Mouse (Mus musculus): Measurements from ENCODE around the gene Lrrc28. TPM values are rescaled to one million over a fixed set of nuclear protein-coding genes. Genes with fewer than 3 reads are reported as not detected.

Lrrc28 gene
- polyA plus RNA-seq, 2 experiments = 5.0 to 11.3 TPM

DNA sequence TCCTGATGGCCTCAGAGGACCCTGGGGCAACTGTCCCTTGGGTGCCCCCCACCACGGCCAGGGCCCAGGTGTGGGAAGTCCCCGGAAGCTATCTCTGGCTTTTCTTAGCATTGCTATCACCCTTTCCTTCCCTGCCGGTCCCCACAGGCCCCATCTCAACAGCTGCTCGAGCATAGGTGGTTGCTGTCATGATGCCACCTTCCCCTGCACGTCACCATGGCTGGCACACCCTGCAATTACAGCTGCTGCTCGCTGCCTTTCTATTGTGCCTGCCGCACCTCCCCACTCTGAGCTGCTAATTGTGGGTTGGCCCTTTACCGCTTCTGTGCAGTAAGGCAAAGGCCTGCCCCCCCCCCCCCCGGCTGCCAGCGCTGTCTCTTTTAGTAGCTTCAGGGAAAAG is 167.1 kb downstream of the Lrrc28 start:
- Histone ChIP-seq H3K9me3 (ENCODE audit: control insufficient read depth, low read length) (no peaks in the 10 kb centered on the region), H3K27ac (no peak overlapping the region), H3K36me3 (replicated peaks; ENCODE audit: control insufficient read depth, insufficient read depth, low read depth) (no peaks in the 10 kb centered on the region), H3K4me1 (replicated peaks; ENCODE audit: control insufficient read depth in 2 of 2, insufficient read depth in 2 of 2, low read length in 1 of 2) (peaks cover 0 to 3% of the 10 kb centered on the region in 2 experiments; a peak in 1 of 4 replicates), H3K4me2 (ENCODE audit: low read depth) (no peak overlapping the region), H3K4me3 (ENCODE audit: insufficient read depth in 1 of 2, low read depth in 2 of 2, low read length in 2 of 2) (no peak overlapping the region), H3K9ac (replicated peaks) (no peak overlapping the region), H3K27me3 (ENCODE audit: control insufficient read depth, insufficient read depth, low read length) (no peaks in the 10 kb centered on the region)
- ATAC-seq (ENCODE audit: insufficient read depth) (no peak), DNase-seq (ENCODE audit: low read depth in 3 of 3, low spot score in 3 of 3) (no peak)
- TF ChIP-seq EP300 (IDR thresholded peaks at IDR 0.05; ENCODE audit: low read depth) (no peak), CTCF (IDR thresholded peaks at IDR 0.05; ENCODE audit: low read depth) (no peak)
- 65% methylated on average over 8 of the region's 10 CpGs for WGBS (ENCODE audit: insufficient replicate concordance)

DNA sequence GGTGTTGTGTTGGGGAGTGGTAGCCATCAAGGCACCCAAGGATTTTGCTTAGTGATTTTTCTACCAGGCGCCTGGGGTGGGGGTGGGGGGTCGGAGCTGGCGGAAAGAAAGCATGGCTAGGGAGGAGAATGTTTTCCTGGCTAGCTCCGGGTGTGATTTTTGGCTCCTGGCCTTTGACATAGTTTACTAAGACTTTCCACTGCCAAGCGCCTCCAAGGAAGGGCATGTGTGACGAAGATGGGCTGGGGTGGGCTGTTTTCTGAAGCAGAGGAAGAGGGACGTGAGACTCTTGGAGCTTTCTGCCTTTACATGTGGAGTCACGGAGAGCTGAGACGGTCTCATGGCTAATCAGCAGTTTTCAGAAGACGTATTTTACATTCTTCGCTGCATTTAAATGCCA is 173.8 kb downstream of the Lrrc28 start:
- Histone ChIP-seq H3K27ac (no peak overlapping the region), H3K9ac (replicated peaks) (no peak overlapping the region), H3K27me3 (ENCODE audit: control insufficient read depth, insufficient read depth, low read length) (no peaks in the 10 kb centered on the region), H3K4me1 (replicated peaks; ENCODE audit: control insufficient read depth in 2 of 2, insufficient read depth in 2 of 2, low read length in 1 of 2) (no peaks in the 10 kb centered on the region), H3K9me3 (ENCODE audit: control insufficient read depth, low read length) (no peaks in the 10 kb centered on the region), H3K4me2 (ENCODE audit: low read depth) (no peak overlapping the region), H3K4me3 (ENCODE audit: insufficient read depth in 1 of 2, low read depth in 2 of 2, low read length in 2 of 2) (no peak overlapping the region), H3K36me3 (replicated peaks; ENCODE audit: control insufficient read depth, insufficient read depth, low read depth) (no peaks in the 10 kb centered on the region)
- DNase-seq (ENCODE audit: low read depth in 3 of 3, low spot score in 3 of 3) (no peak), ATAC-seq (ENCODE audit: insufficient read depth) (no peak)
- 57% methylated on average over 11 of the region's 11 CpGs for WGBS (ENCODE audit: insufficient replicate concordance)
- TF ChIP-seq CTCF (IDR thresholded peaks at IDR 0.05; ENCODE audit: low read depth) (no peak), EP300 (IDR thresholded peaks at IDR 0.05; ENCODE audit: low read depth) (no peak)

DNA sequence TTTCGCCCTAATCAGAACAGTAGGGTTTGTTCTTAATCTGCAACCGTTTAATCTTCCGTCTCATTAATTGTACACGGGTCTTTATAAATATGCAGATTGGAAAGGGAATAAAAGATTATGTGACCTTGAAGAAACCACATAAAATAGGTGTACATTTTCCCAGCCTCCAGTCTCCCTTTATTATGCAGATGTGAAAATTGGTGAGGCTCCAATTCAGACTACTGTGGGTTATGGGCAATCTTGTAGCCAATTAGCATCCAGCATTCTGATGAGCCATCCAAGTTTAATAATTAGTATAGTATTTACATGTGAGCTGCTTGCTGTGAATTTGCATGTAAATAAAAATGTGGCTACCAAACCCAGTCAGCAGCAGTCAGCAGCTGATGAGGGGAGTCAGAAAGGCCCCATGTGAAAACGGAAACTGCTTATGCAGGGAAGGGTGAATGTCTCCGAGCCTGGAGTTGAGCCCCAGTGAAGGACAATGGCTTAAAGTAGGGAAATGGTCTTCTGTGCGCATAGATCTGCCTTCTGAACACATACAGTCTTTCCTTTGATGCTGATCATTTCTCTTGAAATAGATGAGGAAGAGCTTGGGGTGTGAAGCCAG is 176.2 kb downstream of the Lrrc28 start:
- TF ChIP-seq CTCF (IDR thresholded peaks at IDR 0.05; ENCODE audit: low read depth) (no peak), EP300 (IDR thresholded peaks at IDR 0.05; ENCODE audit: low read depth) (no peak)
- DNase-seq (ENCODE audit: low read depth in 3 of 3, low spot score in 3 of 3) = no peak
- no peaks in the 10 kb centered on the region for H3K9me3 ChIP-seq (ENCODE audit: control insufficient read depth, low read length)
- no peak overlapping the region for H3K9ac ChIP-seq (replicated peaks)
- no peaks in the 10 kb centered on the region for H3K27me3 ChIP-seq (ENCODE audit: control insufficient read depth, insufficient read depth, low read length)
- H3K4me2 ChIP-seq (ENCODE audit: low read depth) = no peak overlapping the region
- H3K4me3 ChIP-seq (ENCODE audit: insufficient read depth in 1 of 2, low read depth in 2 of 2, low read length in 2 of 2) = no peak overlapping the region
- H3K27ac ChIP-seq = no peak overlapping the region
- H3K4me1 ChIP-seq (replicated peaks; ENCODE audit: control insufficient read depth in 2 of 2, insufficient read depth in 2 of 2, low read length in 1 of 2) = 0 out of 4 replicates have a peak, but pooled peaks cover 0 to 2% of the 10 kb centered on the region in 2 experiments
- 63% methylated on average over 7 of the region's 7 CpGs for WGBS (ENCODE audit: insufficient replicate concordance)
- ATAC-seq (ENCODE audit: insufficient read depth) = no peak
- H3K36me3 ChIP-seq (replicated peaks; ENCODE audit: control insufficient read depth, insufficient read depth, low read depth) = no peaks in the 10 kb centered on the region

DNA sequence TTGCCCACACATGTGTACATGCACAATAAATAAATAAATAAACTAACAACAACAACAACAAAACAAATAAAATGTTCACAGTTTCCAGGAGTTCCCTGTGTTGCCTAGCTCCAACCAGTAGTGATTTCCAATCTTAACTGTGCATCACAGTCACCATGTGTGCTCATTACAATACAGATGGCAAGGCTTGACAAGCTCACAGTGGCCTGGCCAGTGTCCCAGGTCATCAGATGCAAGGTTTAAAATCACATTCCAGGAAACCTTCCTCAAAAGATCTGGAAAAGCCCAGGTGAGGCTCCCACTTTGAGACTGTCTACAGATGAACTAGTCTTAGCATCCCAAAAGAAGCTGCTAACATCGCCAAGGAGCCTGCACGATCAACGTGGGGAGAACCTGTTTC is 176.9 kb downstream of the Lrrc28 start:
- 75% methylated on average over 3 of the region's 3 CpGs for WGBS (ENCODE audit: insufficient replicate concordance)

DNA sequence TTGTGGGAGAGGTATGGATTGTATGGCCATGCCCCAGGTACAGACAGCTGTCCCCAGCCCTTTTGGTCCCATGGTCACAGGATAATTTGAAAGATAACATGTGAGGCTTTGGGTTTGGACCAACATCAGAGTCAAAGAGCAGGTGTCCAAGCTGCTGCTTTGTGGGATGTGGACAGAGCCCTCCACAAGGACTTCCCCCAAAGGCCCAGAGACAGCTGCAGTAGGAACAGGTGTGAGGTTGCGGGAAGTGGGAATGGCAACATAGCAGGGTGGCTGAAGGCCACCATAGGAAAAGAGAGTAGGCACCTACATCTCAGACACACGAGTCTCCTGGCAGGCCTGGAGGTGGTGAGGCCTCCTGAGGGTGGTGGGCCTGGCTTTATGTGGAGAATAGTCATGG is 178.7 kb downstream of the Lrrc28 start:
- WGBS (ENCODE audit: insufficient replicate concordance) = 63% methylated on average over 2 of the region's 2 CpGs
- Histone ChIP-seq H3K9ac (replicated peaks) (no peak overlapping the region), H3K4me2 (ENCODE audit: low read depth) (no peak overlapping the region), H3K36me3 (replicated peaks; ENCODE audit: control insufficient read depth, insufficient read depth, low read depth) (no peaks in the 10 kb centered on the region), H3K4me3 (ENCODE audit: insufficient read depth in 1 of 2, low read depth in 2 of 2, low read length in 2 of 2) (no peak overlapping the region), H3K9me3 (ENCODE audit: control insufficient read depth, low read length) (no peaks in the 10 kb centered on the region), H3K27ac (no peak overlapping the region), H3K27me3 (ENCODE audit: control insufficient read depth, insufficient read depth, low read length) (no peaks in the 10 kb centered on the region), H3K4me1 (replicated peaks; ENCODE audit: control insufficient read depth in 2 of 2, insufficient read depth in 2 of 2, low read length in 1 of 2) (peaks cover 0 to 23% of the 10 kb centered on the region in 2 experiments; a peak in 2 of 4 replicates)
- ATAC-seq (ENCODE audit: insufficient read depth) (no peak), DNase-seq (ENCODE audit: low read depth in 3 of 3, low spot score in 3 of 3) (no peak)
- no peak for TF ChIP-seq CTCF (IDR thresholded peaks at IDR 0.05; ENCODE audit: low read depth)
- no peak for TF ChIP-seq EP300 (IDR thresholded peaks at IDR 0.05; ENCODE audit: low read depth)

More for the DNA sequence above, 176.9 kb downstream of the Lrrc28 start:
- Histone ChIP-seq H3K4me1 (replicated peaks; ENCODE audit: control insufficient read depth in 2 of 2, insufficient read depth in 2 of 2, low read length in 1 of 2) (peaks cover 0 to 9% of the 10 kb centered on the region in 2 experiments; a peak in 2 of 4 replicates), H3K9me3 (ENCODE audit: control insufficient read depth, low read length) (no peaks in the 10 kb centered on the region), H3K4me2 (ENCODE audit: low read depth) (no peak overlapping the region), H3K27me3 (ENCODE audit: control insufficient read depth, insufficient read depth, low read length) (no peaks in the 10 kb centered on the region), H3K36me3 (replicated peaks; ENCODE audit: control insufficient read depth, insufficient read depth, low read depth) (no peaks in the 10 kb centered on the region), H3K9ac (replicated peaks) (no peak overlapping the region), H3K27ac (no peak overlapping the region), H3K4me3 (ENCODE audit: insufficient read depth in 1 of 2, low read depth in 2 of 2, low read length in 2 of 2) (no peak overlapping the region)
- TF ChIP-seq EP300 (IDR thresholded peaks at IDR 0.05; ENCODE audit: low read depth) (no peak), CTCF (IDR thresholded peaks at IDR 0.05; ENCODE audit: low read depth) (no peak)
- DNase-seq (ENCODE audit: low read depth in 3 of 3, low spot score in 3 of 3) = no peak
- no peak for ATAC-seq (ENCODE audit: insufficient read depth)

Data from liver, embryonic 14.5 days (tissue).